Mouse (Mus musculus): ENCODE results near the gene Tmem87a. TPM values are rescaled to one million over a fixed set of nuclear protein-coding genes. Genes with fewer than 3 reads are reported as not detected.
A peak's percentile ranks its signal among the peaks of the same experiment; 100 is the strongest.

The Tmem87a gene
- total RNA-seq (2021), result 10 to 100 TPM; 40.9 to 42.2 TPM
- long read RNA-seq, experiment 1, transcript Tmem87a-201 (20 exons, 2,874 nt), result major isoform, 26 of 37 reads
- long read RNA-seq, experiment 1, partial matches to known transcripts, result 0 of 37 reads
- long read RNA-seq, experiment 1, other reads (novel, unspliced or antisense), result 10 of 37 reads
- long read RNA-seq, experiment 2, transcript Tmem87a-201 (20 exons, 2,874 nt), result major isoform, 23 of 32 reads
- long read RNA-seq, experiment 2, partial matches to known transcripts, result 1 of 32 reads
- long read RNA-seq, experiment 2, other reads (novel, unspliced or antisense), result 7 of 32 reads

DNA sequence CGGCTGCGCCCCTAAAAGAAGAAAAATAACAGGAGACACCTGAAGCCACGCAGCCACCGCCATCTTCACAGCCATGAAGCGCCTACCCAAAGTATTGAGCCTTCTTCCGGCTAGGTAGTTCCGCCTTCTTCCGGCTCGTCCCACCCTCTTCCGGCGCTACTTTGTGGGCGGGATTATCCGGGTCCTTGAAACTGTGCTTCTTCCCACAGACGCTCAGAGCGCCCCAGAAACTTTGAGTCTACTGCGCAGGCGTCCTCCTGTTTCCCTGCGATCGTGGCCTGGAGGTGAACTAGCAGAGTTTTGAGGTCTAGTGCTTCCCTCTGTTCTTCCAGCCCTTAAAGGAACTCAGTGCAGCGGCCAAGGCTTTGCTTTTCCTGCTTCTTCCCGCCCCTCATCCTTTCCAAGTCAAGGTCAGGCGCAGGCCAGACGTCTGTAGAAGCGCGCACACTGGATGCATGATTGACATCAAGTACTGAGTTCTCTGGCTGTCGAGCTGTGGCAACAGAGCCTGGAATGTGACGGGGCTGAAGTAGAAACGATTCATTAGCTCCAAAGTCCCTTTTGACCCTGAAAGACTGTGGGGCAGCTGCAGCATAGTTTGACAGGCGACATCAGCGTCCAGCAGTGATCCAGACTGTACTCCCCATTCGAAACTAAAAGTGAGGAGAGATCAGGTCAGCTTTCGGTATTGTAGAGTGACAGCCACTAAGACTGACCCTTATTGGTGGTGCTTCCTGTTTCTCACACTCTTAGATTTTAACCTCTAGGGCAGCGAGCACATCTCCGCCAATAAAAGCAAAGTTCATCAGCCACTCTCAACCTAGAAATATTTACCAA is at the start of gene Tmem87a:
Tmem87a (minus strand) TSS at position 128 of the 837 bp plus-strand sequence.
- peak; percentile 96 for DNase-seq (ENCODE audit: extremely low spot score in 1 of 2, low spot score in 2 of 2)
- peak within 1 kb of the TSS; percentile 94 for H3K27ac ChIP-seq
- intact Hi-C loops (cut with DNase I), result no loop called here
- TF ChIP-seq CTCF (IDR thresholded peaks at IDR 0.05), result no peak; the same call in 1 of the 2 replicates
- H3K4me3 ChIP-seq, result peak within 1 kb of the TSS; percentile 78

DNA sequence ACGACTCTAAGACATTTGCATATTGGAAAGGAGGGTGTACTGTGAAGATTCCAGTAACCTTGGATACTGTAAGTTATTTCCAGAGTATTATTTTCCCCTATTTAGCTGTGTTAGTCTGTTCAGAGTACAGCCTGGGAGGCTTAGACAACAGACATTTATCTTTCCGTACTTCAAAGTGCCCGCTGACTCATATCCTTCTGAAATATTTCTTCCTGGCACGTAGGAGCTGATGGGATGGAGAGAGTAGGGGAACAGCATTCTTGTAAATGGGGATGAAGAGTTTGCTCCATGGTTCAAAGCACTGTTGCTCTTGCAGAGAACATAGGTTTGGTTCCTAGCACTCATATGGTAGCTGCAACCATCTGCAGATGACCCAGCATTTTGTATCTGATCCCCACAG is 48.7 kb upstream of the Tmem87a start:
- no peak for DNase-seq (ENCODE audit: extremely low spot score in 1 of 2, low spot score in 2 of 2)
- intact Hi-C loops (cut with DNase I), result no loop called here
- no peak for TF ChIP-seq CTCF (IDR thresholded peaks at IDR 0.05)
- Histone ChIP-seq H3K4me3 (no peak overlapping the region), H3K27ac (no peak overlapping the region)

DNA sequence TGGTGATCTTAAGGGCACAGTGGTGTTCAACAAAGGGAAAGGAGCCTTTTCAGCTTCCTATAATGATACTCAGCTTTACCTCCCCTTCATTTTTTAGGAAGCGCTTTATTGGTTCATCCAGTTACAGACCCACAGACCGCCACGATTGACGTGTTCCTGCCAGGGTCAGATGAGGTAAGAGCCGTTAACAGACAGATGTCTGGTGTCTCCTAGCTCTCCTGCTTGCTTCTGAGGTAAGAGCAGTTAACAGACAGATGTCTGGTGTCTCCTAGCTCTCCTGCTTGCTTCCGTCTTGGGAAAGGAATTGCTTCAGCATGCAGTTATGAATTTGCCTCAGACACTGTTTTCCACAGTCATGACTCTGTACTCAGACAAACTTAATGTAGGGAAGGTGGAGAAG is 46.8 kb upstream of the Tmem87a start:
- intact Hi-C loops (cut with DNase I), result no loop called here
- Histone ChIP-seq H3K4me3 (no peak overlapping the region), H3K27ac (no peak overlapping the region)
- no peak for DNase-seq (ENCODE audit: extremely low spot score in 1 of 2, low spot score in 2 of 2)
- TF ChIP-seq CTCF (IDR thresholded peaks at IDR 0.05), result no peak

DNA sequence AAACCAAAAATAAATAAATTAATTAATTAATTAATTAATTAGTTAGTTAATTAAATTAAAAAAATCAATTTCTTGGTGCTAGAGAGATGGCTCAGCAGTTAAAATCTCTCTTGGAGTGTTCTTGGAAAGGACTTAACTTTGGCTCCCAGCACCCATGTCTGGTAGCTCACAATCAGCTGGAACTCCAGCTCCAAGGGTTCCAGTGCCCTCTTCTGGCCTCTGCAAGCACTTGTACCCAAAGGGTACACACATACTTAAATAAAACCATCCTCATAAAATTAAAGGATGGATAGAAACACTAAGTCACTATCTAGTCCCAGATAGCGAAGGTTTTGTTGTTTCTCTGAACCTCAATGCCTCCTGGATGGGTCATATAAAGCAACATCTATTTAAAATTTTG is 43.4 kb upstream of the Tmem87a start:
- intact Hi-C loops (cut with DNase I), result no loop called here
- H3K27ac ChIP-seq, result no peak overlapping the region
- peak; percentile 10; the same call in 1 of the 2 replicates for TF ChIP-seq CTCF (IDR thresholded peaks at IDR 0.05)
- DNase-seq (ENCODE audit: extremely low spot score in 1 of 2, low spot score in 2 of 2), result no peak
- H3K4me3 ChIP-seq, result no peak overlapping the region

DNA sequence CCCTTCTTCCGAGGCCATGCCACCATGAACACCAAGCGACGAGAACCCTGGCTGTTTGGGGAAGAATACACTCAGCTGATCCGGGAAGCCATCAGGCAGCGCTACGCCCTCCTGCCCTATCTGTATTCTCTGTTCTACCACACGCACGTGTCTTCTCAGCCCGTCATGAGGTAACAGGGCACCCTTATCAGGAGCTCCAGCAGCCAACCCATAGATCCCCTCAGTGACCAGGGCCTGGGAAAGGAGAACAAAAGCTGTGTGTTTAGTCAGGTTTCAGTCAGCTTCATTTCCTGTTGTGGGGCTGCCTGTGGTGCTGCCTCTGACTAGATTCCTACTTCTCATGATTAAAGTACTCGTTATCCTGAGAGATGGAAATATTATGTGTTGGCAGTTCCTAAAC is 42.5 kb upstream of the Tmem87a start:
- no peak for DNase-seq (ENCODE audit: extremely low spot score in 1 of 2, low spot score in 2 of 2)
- H3K27ac ChIP-seq, result no peak overlapping the region
- intact Hi-C loops (cut with DNase I), result no loop called here
- TF ChIP-seq CTCF (IDR thresholded peaks at IDR 0.05), result no peak
- no peak overlapping the region for H3K4me3 ChIP-seq

DNA sequence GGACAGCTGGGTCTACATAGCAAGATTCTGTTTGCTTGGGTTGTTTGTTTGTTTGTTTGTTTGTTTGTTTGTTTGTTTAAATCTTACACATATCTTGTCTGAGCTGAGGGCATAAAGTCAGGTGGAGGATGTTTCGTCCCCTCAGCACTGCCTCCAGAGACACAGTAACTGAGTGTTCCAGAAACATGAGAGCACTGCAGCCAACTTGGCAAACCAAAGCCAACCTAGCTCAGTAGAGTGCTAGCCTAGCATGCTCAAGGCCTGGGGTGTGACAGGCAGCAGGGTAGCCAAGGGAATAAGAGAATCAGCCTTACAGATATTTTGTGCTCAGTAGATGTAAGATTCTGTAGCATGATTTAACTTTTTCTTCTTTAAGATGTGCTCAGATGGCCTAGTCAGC is 40.6 kb upstream of the Tmem87a start:
- no peak for TF ChIP-seq CTCF (IDR thresholded peaks at IDR 0.05)
- H3K27ac ChIP-seq, result no peak overlapping the region
- DNase-seq (ENCODE audit: extremely low spot score in 1 of 2, low spot score in 2 of 2), result no peak
- intact Hi-C loops (cut with DNase I), result no loop called here
- no peak overlapping the region for H3K4me3 ChIP-seq

DNA sequence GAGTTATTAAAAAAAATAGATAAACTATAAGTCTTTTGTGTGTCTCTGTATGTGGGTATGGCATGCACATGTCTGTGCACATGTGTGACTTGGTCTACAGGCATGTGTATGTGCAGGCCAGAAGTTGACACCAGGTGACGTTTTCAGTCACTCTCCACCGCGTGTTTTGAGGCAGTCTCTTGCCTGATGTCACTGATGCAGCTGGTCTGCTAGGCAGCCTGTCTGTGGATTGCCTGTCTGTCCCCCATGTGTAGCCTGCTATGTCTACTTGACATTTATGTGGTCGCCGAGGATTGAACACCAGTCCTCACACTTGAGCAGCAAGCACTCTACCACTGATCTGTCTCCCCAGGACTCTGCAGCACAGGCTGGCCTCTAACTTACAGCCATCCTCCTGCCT is 20.5 kb upstream of the Tmem87a start:
- TF ChIP-seq CTCF (IDR thresholded peaks at IDR 0.05), result no peak
- Histone ChIP-seq H3K4me3 (no peak overlapping the region), H3K27ac (no peak overlapping the region)
- intact Hi-C loops (cut with DNase I), result no loop called here
- DNase-seq (ENCODE audit: extremely low spot score in 1 of 2, low spot score in 2 of 2), result no peak

DNA sequence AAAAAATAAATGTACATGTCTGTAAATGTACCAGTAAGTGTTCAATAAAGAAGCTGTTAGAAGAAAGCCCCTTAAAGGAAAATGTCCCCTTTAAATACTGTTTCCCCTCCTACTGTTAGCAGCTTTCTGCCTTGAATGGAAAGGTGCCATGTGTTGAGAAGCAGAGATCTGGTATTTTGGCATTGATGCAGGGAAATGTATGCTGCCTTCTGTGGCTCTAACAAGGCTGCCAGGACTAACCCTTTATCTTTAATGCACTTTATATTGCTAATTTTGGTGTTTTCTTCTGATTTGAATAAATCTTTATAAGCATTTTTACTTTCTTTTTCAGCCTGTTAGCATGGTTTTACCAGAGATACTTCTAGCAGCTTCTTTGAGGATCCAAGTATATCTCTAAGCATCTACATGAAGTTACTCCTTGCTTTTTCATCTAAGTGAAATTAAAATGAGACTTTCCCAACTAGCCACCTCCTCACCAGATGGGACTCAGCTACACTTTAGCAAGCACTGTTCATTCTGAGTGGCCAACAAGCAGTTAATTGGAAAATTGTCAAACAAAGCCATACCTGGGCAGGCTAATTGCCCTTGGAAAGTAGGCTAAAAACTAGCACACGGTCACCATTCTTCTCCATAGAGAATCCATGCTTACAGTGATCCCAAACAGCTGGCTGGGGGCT is 11.0 kb upstream of the Tmem87a start:
- Histone ChIP-seq H3K27ac (peak overlapping the region; percentile 69), H3K4me3 (no peak overlapping the region)
- intact Hi-C loops (cut with DNase I), result no loop called here
- TF ChIP-seq CTCF (IDR thresholded peaks at IDR 0.05), result no peak
- no peak for DNase-seq (ENCODE audit: extremely low spot score in 1 of 2, low spot score in 2 of 2)

DNA sequence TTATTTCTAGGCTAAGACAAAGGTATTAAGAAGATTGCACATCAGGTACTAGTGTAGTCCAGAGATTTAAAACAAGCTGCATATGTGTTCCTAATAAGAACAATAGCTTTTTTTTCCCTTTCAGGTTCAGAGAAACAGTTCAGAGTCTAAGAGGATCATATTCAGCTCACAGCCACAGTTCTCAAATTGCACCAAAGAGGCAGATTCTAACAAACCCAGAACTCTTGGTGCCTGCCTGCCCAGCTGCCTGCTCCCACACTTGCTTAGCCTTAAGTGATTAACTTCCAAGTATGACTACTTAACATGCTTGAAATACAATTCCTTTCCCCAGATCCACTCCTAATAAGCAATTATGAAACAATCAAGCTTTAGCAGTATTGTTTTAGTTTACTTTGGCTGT is 10.2 kb upstream of the Tmem87a start:
- H3K27ac ChIP-seq, result peak overlapping the region; percentile 69
- TF ChIP-seq CTCF (IDR thresholded peaks at IDR 0.05), result no peak

DNA sequence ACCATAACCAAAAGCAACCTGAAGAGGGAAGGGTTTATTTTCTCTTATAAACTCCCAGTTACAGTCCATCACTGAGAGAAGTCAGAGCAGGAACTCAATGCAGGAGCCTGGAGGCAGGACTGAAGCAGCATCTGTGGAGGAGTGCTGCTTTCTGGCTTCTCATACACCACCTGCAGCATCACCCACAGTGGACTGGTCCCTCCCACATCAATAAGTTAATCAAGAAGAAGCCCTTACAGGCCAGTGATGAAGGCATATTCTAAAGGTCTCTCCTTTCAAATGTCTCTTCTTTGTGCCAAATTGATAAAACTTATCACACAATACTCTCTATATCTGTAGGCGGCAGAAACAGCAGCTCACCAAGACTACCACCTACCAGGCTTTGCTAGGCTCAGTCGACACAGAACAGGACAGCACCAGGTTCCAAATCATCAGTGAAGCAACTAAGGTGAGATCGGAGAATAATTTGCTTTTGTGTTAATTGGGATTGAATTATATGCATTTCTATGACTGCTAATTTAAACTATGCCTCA is 7.2 kb upstream of the Tmem87a start:
- DNase-seq (ENCODE audit: extremely low spot score in 1 of 2, low spot score in 2 of 2), result no peak
- Histone ChIP-seq H3K27ac (no peak overlapping the region), H3K4me3 (no peak overlapping the region)
- intact Hi-C loops (cut with DNase I), result no loop called here
- no peak for TF ChIP-seq CTCF (IDR thresholded peaks at IDR 0.05)

More for the DNA sequence above, 10.2 kb upstream of the Tmem87a start:
- no peak overlapping the region for H3K4me3 ChIP-seq
- intact Hi-C loops (cut with DNase I), result no loop called here
- DNase-seq (ENCODE audit: extremely low spot score in 1 of 2, low spot score in 2 of 2), result no peak

DNA sequence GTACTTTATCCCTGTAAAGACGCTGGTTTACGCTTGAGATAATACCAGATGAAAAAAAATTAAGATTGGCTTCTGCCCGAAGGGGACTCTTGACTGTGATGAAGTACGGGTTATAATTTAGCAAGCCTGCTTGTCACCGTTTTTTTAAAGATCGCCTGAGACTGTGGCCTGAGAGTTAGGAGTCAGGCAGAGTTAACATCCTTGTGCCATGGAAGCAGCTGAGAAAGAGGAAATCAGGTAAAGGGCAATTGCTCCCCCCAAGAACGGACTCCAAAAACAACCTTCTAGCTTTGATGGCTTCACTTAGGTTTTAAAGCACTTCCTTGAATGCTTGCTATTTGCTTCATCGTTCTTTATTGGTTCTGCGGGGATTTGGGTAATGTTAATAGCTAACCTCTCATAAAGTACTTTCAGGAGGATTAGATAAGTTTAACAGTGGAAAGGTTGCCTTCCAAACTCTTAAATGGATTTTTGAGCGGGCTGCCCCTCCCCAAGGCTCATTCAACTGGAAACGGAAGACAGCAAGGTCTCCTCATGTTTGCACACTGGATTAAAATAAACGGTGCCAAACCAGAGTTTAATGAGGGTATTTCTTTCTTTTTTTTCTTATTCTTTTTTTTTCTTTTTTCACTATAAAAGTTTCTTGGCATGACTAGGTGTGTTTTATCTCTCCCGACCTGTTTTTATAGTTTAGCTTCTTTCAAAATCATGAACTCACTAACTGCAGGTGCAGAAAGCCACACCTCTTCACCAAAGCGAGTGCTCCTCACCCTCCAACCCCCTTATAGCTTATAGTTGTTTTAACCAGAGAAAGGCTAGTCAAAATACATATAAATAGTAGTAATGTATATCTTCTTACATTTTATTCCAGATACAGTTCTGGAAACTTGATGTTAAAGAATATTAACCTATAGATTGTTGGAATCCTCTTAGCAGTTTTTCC is 1.2 kb upstream of the Tmem87a start:
- Histone ChIP-seq H3K27ac (peak overlapping the region; percentile 94), H3K4me3 (peak overlapping the region; percentile 78)
- intact Hi-C loops (cut with DNase I), result no loop called here
- no peak for DNase-seq (ENCODE audit: extremely low spot score in 1 of 2, low spot score in 2 of 2)
- no peak for TF ChIP-seq CTCF (IDR thresholded peaks at IDR 0.05)
